Mouse (Mus musculus): ENCODE measurements around the gene Lhfpl1. TPM values are rescaled to one million over a fixed set of nuclear protein-coding genes. Genes with fewer than 3 reads are reported as not detected.

The Lhfpl1 gene
- 0.22 TPM for polyA plus RNA-seq (2014; fragmentation: Illumina TruSeq; extraction: RNeasy Lipid Tissue Mini Kit (QIAGEN cat#74804); ENCODE audit: low replicate concordance)

GRCm38 (mm10) chrX:145348377-145349203, at the start of gene Lhfpl1:
Gene Lhfpl1 (minus strand): TSS chrX:145349089.

Other genes starting within 250 kb of the Lhfpl1 start
- 26.6 TPM for gene Amot, start 156.1 kb upstream of the Lhfpl1 start, polyA plus RNA-seq (2014; fragmentation: Illumina TruSeq; extraction: RNeasy Lipid Tissue Mini Kit (QIAGEN cat#74804); ENCODE audit: low replicate concordance)